Mouse (Mus musculus) midbrain, embryonic 12.5 days (tissue): ENCODE measurements at regions not wholly inside any gene's neighbourhood (a gene's known extent, or its start where the extent isn't known, plus 50 kb on each side); places are given as distances from the start of the nearest gene placed in this dataset.
A peak's percentile ranks its signal among the peaks of the same experiment; 100 is the strongest.

ENCODE experiments used
- ATAC-seq: fragments of 200-750 bp; cut with Nextera tagmentation; 2 replicates; pipeline ENCODE4 v1.8.0; 2017; ENCODE audit warnings: low read depth, moderate TSS enrichment, moderate library complexity; ENCODE audit not compliant: low FRiP score
- H3K27ac ChIP-seq: fragments of 300-500 bp; sonication (generic); replicated peaks from 2 replicates; pipeline ENCODE4 v1.5.1; 2016; ENCODE audit warnings: mild to moderate bottlenecking
- H3K27me3 ChIP-seq: fragments of 300-500 bp; sonication (generic); 2 replicates; pipeline ENCODE4 v1.6.1; 2016; ENCODE audit warnings: mild to moderate bottlenecking
- H3K36me3 ChIP-seq: fragments of 300-500 bp; sonication (generic); 2 replicates; pipeline ENCODE4 v1.6.1; 2016
- H3K4me1 ChIP-seq: fragments of 300-500 bp; sonication (generic); 2 replicates; pipeline ENCODE4 v1.6.1; 2016
- H3K4me2 ChIP-seq: fragments of 300-500 bp; sonication (generic); replicated peaks from 2 replicates; pipeline ENCODE4 v1.6.1; 2016; ENCODE audit warnings: mild to moderate bottlenecking, moderate library complexity
- H3K4me3 ChIP-seq: fragments of 300-500 bp; sonication (generic); 2 replicates; pipeline ENCODE4 v1.5.1; 2016; ENCODE audit warnings: mild to moderate bottlenecking
- H3K9ac ChIP-seq: fragments of 300-500 bp; sonication (generic); replicated peaks from 2 replicates; pipeline ENCODE4 v1.6.1; 2016; ENCODE audit warnings: mild to moderate bottlenecking, moderate library complexity
- H3K9me3 ChIP-seq: fragments of 300-500 bp; sonication (generic); 2 replicates; pipeline ENCODE4 v1.6.1; 2016; ENCODE audit warnings: mild to moderate bottlenecking
- WGBS: fragments of 180-500 bp; shearing (Covaris S2); methylation state at CpG from one replicate; pipeline ENCODE4 v1.1.7; 2016; 5-methylcytosine and 5-hydroxymethylcytosine counted together

DNA sequence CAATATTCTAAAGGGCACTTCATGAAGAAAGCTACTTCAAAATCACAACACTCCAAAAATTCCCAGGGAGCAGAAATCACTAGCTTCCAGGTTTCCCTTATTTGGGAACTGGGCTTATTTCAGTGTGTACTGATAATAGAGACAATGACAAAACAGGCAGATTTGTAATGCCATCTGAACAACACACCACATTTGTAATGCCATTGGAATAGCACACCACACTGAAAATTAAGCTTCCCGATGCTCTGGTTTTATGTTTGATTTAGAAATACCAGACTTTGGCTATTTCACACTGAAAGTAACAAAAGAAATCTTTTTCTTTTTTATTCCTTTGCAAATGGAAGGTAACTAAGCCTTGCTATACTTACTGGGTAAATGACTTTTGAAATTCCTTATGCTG, 343.5 kb upstream of the Cdh20 start:
- no peaks in the 10 kb centered on the region for H3K36me3 ChIP-seq
- no peaks in the 10 kb centered on the region for H3K27me3 ChIP-seq
- H3K9ac ChIP-seq, result no peak overlapping the region
- no peak overlapping the region for H3K27ac ChIP-seq
- 83% methylated on average over 1 of the region's 1 CpGs for WGBS
- H3K9me3 ChIP-seq, result no peaks in the 10 kb centered on the region
- H3K4me2 ChIP-seq, result no peak overlapping the region
- no peak for ATAC-seq
- H3K4me1 ChIP-seq, result no peaks in the 10 kb centered on the region
- no peak overlapping the region for H3K4me3 ChIP-seq

- no peak overlapping the region for H3K9ac ChIP-seq
- peak; percentile 62; the same call in 1 of the 2 replicates for ATAC-seq
- H3K4me3 ChIP-seq, result no peak overlapping the region
- WGBS, result 53% methylated on average over 1 of the region's 1 CpGs
- H3K9me3 ChIP-seq, result no peaks in the 10 kb centered on the region
- H3K4me1 ChIP-seq, result no peaks in the 10 kb centered on the region
- H3K36me3 ChIP-seq, result no peaks in the 10 kb centered on the region
- no peak overlapping the region for H3K27ac ChIP-seq
- no peak overlapping the region for H3K4me2 ChIP-seq
- no peaks in the 10 kb centered on the region for H3K27me3 ChIP-seq
Observed at GRCm38 (mm10) chr1:104425307-104425706, 343.0 kb upstream of the Cdh20 start.

GRCm38 (mm10) chr1:104449678-104450077, 318.7 kb upstream of the Cdh20 start:
- no peak overlapping the region for H3K27ac ChIP-seq
- WGBS, result 63% methylated on average over 4 of the region's 4 CpGs

GRCm38 (mm10) chr1:104468571-104468970, 299.8 kb upstream of the Cdh20 start:
- Histone ChIP-seq H3K4me2 (no peak overlapping the region), H3K9me3 (no peaks in the 10 kb centered on the region), H3K4me1 (no peaks in the 10 kb centered on the region), H3K27ac (no peak overlapping the region), H3K9ac (no peak overlapping the region), H3K36me3 (no peaks in the 10 kb centered on the region), H3K4me3 (no peak overlapping the region), H3K27me3 (no peaks in the 10 kb centered on the region)
- 74% methylated on average over 1 of the region's 1 CpGs for WGBS
- ATAC-seq, result no peak

More at GRCm38 (mm10) chr1:104449678-104450077, 318.7 kb upstream of the Cdh20 start:
- Histone ChIP-seq H3K4me1 (no peaks in the 10 kb centered on the region), H3K4me2 (no peak overlapping the region), H3K9ac (no peak overlapping the region), H3K9me3 (no peaks in the 10 kb centered on the region), H3K36me3 (no peaks in the 10 kb centered on the region), H3K4me3 (no peak overlapping the region), H3K27me3 (no peaks in the 10 kb centered on the region)
- no peak for ATAC-seq

- ATAC-seq, result no peak
- Histone ChIP-seq H3K4me3 (no peak overlapping the region), H3K9me3 (no peaks in the 10 kb centered on the region), H3K27ac (no peak overlapping the region), H3K27me3 (no peaks in the 10 kb centered on the region), H3K4me1 (no peaks in the 10 kb centered on the region), H3K9ac (no peak overlapping the region), H3K36me3 (no peaks in the 10 kb centered on the region), H3K4me2 (no peak overlapping the region)
- WGBS, result 51% methylated on average over 2 of the region's 2 CpGs
Observed at GRCm38 (mm10) chr1:104479757-104480156, 288.6 kb upstream of the Cdh20 start.
